Mouse (Mus musculus): Measurements from ENCODE around the gene Dop1b.

DNA sequence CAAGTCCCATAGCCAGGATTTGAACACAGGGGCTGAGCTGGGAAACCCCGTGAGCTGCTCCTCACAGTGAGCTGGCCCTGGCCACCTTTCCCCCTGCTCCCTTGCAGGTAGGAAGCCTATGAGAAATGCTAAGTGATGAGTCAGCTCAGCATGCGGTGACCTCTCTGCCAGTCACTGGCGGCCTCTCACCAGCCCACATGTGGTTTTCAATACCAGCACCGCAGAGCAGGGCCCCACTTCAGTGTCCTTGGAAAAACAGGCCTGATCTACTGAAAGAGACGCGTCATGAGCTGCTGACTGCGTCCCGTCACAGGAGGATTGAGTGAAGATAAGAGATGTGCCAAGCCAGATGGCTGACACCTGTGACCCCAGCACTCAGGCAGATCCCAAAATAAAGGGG, 34.7 kb downstream of the Dop1b start:
- TF ChIP-seq CTCF (IDR thresholded peaks at IDR 0.05; ENCODE audit: extremely low read depth, insufficient read depth, insufficient read length, insufficient replicate concordance) (no peak), POLR2A (IDR thresholded peaks at IDR 0.05; ENCODE audit: low read depth, low read length) (no peak)

All from spleen, adult 2 months (tissue).